Mouse (Mus musculus) limb, embryonic 14.5 days (tissue): ENCODE measurements around the gene Fzd4. TPM values are rescaled to one million over a fixed set of nuclear protein-coding genes. Genes with fewer than 3 reads are reported as not detected.

ENCODE experiments used
- ATAC-seq: fragments of 200-750 bp; cut with Nextera tagmentation; 2 replicates; pipeline ENCODE4 v1.8.0; 2017; ENCODE audit warnings: low read depth, moderate number of reproducible peaks, moderate TSS enrichment; ENCODE audit not compliant: low FRiP score
- DNase-seq: peaks from one replicate; pipeline ENCODE4 v3.0.0-alpha.2; 2015; ENCODE audit warnings: low spot score
- H3K27ac ChIP-seq: fragments of 300-500 bp; sonication (generic); replicated peaks from 2 replicates; pipeline ENCODE4 v1.5.1; 2014; ENCODE audit warnings: low read depth, mild to moderate bottlenecking, low read length, moderate library complexity, mixed read lengths
- H3K27me3 ChIP-seq: fragments of 300-500 bp; sonication (generic); 2 replicates; pipeline ENCODE4 v1.6.1; 2014; ENCODE audit warnings: low read length, mixed read lengths; ENCODE audit not compliant: control insufficient read depth, insufficient read depth
- H3K36me3 ChIP-seq: fragments of 300-500 bp; sonication (generic); 2 replicates; pipeline ENCODE4 v1.6.1; 2014; ENCODE audit warnings: mild to moderate bottlenecking, low read length, moderate library complexity, mixed read lengths; ENCODE audit not compliant: control insufficient read depth, insufficient read depth
- H3K4me1 ChIP-seq: fragments of 300-500 bp; sonication (generic); 2 replicates; pipeline ENCODE4 v1.6.1; 2014; ENCODE audit warnings: antibody characterized with exemption, low read length, mixed read lengths; ENCODE audit not compliant: control insufficient read depth, insufficient read depth
- H3K4me2 ChIP-seq: fragments of 300-500 bp; sonication (generic); replicated peaks from 2 replicates; pipeline ENCODE4 v1.6.1; 2014; ENCODE audit warnings: low read depth, mild to moderate bottlenecking, low read length, moderate library complexity; ENCODE audit not compliant: severe bottlenecking
- H3K4me3 ChIP-seq: fragments of 300-500 bp; sonication (generic); replicated peaks from 2 replicates; pipeline ENCODE4 v1.5.1; 2014; ENCODE audit warnings: low read length
- H3K9ac ChIP-seq: fragments of 300-500 bp; sonication (generic); 2 replicates; pipeline ENCODE4 v1.6.1; 2014; ENCODE audit warnings: mild to moderate bottlenecking, low read depth, low read length, moderate library complexity; ENCODE audit not compliant: severe bottlenecking
- H3K9me3 ChIP-seq: fragments of 300-500 bp; sonication (generic); 2 replicates; pipeline ENCODE4 v1.6.1; 2016; ENCODE audit warnings: low read length; ENCODE audit not compliant: control insufficient read depth
- POLR2A ChIP-seq: fragments of 200-500 bp; IDR thresholded peaks from 2 replicates; pipeline ENCODE4 v1.8.0; 2012; ENCODE audit warnings: inconsistent platforms, mild to moderate bottlenecking, moderate library complexity, borderline replicate concordance; ENCODE audit not compliant: insufficient read depth, insufficient read length; ENCODE audit errors: extremely low read depth
- WGBS: fragments of 180-500 bp; shearing (Covaris S2); extraction: QIAGEN DNeasy Blood & Tissue Kit; methylation state at CpG from one replicate; pipeline ENCODE4 v1.1.7; 2014; 5-methylcytosine and 5-hydroxymethylcytosine counted together
- polyA plus RNA-seq, 2 experiments: library from polyadenylated mRNA; depleted of rRNA in 1 of 2; stranded (reverse) in 1 of 2; unstranded in 1 of 2; fragments of >200 nt; fragmentation: Nextera tagmentation in 1 of 2; extraction: Ambion mirVana in 1 of 2; gene quantifications; 2 replicates each; pipeline versions ENCODE4 v1.2.1 to v1.2.3; 2012 to 2014

Fzd4 gene
- polyA plus RNA-seq, 2 experiments, result 20.2 to 23.6 TPM

DNA sequence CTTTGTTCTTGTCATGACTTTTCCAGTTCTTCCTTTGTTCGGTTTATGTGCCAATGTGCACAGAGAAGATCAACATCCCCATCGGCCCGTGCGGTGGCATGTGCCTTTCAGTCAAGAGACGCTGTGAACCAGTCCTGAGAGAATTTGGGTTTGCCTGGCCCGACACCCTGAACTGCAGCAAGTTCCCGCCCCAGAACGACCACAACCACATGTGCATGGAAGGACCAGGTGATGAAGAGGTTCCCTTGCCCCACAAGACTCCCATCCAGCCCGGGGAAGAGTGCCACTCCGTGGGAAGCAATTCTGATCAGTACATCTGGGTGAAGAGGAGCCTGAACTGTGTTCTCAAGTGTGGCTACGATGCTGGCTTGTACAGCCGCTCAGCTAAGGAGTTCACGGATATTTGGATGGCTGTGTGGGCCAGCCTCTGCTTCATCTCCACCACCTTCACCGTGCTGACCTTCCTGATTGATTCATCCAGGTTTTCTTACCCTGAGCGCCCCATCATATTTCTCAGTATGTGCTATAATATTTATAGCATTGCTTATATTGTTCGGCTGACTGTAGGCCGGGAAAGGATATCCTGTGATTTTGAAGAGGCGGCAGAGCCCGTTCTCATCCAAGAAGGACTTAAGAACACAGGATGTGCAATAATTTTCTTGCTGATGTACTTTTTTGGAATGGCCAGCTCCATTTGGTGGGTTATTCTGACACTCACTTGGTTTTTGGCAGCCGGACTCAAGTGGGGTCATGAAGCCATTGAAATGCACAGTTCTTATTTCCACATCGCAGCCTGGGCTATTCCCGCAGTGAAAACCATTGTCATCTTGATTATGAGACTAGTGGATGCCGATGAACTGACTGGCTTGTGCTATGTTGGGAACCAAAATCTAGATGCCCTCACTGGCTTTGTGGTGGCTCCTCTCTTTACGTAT, 3.1 kb downstream of the Fzd4 start:
- Histone ChIP-seq H3K4me2 (peak overlapping the region; percentile 28), H3K4me1 (peaks cover 24% of the 10 kb centered on the region), H3K36me3 (peaks cover 40% of the 10 kb centered on the region), H3K27ac (no peak overlapping the region), H3K9ac (no peak overlapping the region), H3K9me3 (no peaks in the 10 kb centered on the region), H3K4me3 (peak overlapping the region; percentile 72), H3K27me3 (no peaks in the 10 kb centered on the region)
- no peak for ATAC-seq
- no peak for TF ChIP-seq POLR2A
- no peak for DNase-seq
- WGBS, result 85% methylated on average over 24 of the region's 24 CpGs

DNA sequence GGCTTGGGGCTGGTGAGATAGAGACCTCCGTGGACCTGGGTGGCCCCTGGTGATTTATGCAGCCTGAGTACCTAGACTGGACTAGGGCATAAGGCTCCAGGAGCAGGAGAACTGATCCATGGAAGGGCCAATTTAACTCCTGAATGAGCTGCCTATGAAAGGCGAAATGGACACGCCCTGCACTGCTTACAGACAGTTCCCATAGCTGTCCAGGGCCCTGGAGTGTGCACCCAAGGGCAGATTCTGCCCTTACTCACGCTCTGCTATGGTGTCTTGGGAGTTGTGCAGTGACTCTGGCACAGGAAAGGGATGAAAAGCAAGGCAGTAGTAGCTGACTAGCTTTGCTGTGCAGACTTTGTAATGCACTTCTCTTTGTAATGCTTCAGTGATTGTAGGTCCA, 6.1 kb downstream of the Fzd4 start:
- WGBS, result 64% methylated on average over 4 of the region's 4 CpGs
- Histone ChIP-seq H3K9ac (no peak overlapping the region), H3K9me3 (no peaks in the 10 kb centered on the region), H3K4me2 (0 out of 2 replicates have a peak overlapping the region, but pooled peaks have one; percentile 5), H3K4me1 (peaks cover 24% of the 10 kb centered on the region), H3K27me3 (no peaks in the 10 kb centered on the region), H3K4me3 (no peak overlapping the region), H3K27ac (no peak overlapping the region), H3K36me3 (peaks cover 46% of the 10 kb centered on the region)
- ATAC-seq, result no peak
- TF ChIP-seq POLR2A, result no peak
- no peak for DNase-seq

DNA sequence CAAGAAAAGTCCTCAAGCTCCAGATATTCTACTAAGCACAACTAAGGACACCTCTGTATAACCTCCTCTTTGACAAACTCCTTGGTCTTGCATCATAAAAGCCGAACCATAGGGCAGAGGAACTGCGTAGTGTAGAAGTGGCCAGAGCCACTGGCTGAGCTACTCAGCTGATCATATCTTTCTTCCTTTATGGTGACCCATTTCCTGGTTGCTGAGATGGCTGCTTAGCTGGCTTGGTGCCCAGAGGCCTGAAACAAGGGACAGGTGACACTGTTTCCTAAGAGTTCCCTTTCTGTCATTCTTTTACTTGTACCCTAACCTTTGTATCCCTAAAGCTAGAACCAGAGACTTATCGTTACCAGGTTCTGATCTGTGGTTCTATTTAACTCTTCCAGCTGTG, 7.2 kb downstream of the Fzd4 start:
- Histone ChIP-seq H3K9ac (no peak overlapping the region), H3K27me3 (no peaks in the 10 kb centered on the region), H3K9me3 (no peaks in the 10 kb centered on the region), H3K27ac (no peak overlapping the region), H3K4me2 (no peak overlapping the region), H3K4me3 (no peak overlapping the region), H3K36me3 (peaks cover 46% of the 10 kb centered on the region), H3K4me1 (peaks cover 24% of the 10 kb centered on the region)
- 89% methylated on average over 3 of the region's 3 CpGs for WGBS
- ATAC-seq (no peak), DNase-seq (no peak)
- TF ChIP-seq POLR2A, result no peak

DNA sequence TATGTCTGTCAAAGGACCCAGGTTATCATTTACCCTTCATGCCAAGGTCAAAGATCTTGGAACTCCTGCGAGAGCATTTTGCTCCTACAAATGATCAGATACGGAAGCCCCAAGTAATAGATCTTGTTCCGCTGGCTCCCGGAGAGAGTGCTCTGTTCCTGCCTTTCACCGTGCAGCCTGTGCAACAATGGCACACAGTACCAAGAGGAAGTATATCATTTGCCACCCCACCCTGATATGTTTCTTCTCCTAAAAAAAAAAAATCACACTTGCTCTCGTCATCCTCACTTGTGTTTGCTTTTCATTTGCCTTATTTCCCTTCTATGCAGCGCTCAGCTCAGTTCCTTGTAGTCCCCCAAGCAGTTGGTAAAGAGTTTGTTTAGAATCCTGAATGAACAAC, 7.9 kb downstream of the Fzd4 start:
- Histone ChIP-seq H3K4me1 (peaks cover 24% of the 10 kb centered on the region), H3K9me3 (no peaks in the 10 kb centered on the region), H3K4me2 (no peak overlapping the region), H3K27me3 (no peaks in the 10 kb centered on the region), H3K36me3 (peaks cover 42% of the 10 kb centered on the region), H3K27ac (no peak overlapping the region), H3K9ac (no peak overlapping the region), H3K4me3 (no peak overlapping the region)
- TF ChIP-seq POLR2A, result no peak
- DNase-seq (no peak), ATAC-seq (no peak)
- 87% methylated on average over 7 of the region's 7 CpGs for WGBS

DNA sequence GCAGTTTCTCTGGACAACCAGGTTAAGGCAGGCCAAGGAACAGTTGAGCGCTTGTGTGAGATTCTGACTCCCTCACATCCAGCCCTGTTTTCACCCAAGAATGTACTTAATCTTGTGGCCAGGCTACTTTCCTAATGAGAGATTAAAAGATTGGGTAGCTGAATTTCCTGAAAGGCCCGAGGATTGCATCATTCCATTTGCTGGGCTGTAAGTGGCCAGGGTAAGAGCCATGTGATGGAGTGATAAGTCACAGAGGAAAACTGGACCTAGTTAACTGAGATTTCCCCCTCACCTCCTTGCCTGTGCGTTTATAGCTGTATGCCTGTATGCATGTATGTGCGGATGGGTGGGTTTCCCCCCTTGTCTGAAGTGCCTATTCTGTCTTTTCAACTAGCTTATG, 11.9 kb downstream of the Fzd4 start:
- 61% methylated on average over 4 of the region's 4 CpGs for WGBS
- H3K4me1 ChIP-seq, result peaks cover 8% of the 10 kb centered on the region; the same call in 1 of the 2 replicates
- DNase-seq, result no peak
- ATAC-seq, result no peak
- H3K4me3 ChIP-seq, result no peak overlapping the region
- H3K27me3 ChIP-seq, result no peaks in the 10 kb centered on the region
- no peak overlapping the region for H3K4me2 ChIP-seq
- H3K9ac ChIP-seq, result no peak overlapping the region
- H3K9me3 ChIP-seq, result no peaks in the 10 kb centered on the region
- TF ChIP-seq POLR2A, result no peak
- peaks cover 18% of the 10 kb centered on the region for H3K36me3 ChIP-seq
- H3K27ac ChIP-seq, result no peak overlapping the region
